Mouse (Mus musculus) WW6 (cell line): ENCODE results near the gene Cyp1b1.

Experiments used
- DNase-seq: peaks from one replicate; pipeline ENCODE4 v3.0.0-alpha.2; 2013; ENCODE audit warnings: low read depth, low spot score

The Cyp1b1 gene

DNA sequence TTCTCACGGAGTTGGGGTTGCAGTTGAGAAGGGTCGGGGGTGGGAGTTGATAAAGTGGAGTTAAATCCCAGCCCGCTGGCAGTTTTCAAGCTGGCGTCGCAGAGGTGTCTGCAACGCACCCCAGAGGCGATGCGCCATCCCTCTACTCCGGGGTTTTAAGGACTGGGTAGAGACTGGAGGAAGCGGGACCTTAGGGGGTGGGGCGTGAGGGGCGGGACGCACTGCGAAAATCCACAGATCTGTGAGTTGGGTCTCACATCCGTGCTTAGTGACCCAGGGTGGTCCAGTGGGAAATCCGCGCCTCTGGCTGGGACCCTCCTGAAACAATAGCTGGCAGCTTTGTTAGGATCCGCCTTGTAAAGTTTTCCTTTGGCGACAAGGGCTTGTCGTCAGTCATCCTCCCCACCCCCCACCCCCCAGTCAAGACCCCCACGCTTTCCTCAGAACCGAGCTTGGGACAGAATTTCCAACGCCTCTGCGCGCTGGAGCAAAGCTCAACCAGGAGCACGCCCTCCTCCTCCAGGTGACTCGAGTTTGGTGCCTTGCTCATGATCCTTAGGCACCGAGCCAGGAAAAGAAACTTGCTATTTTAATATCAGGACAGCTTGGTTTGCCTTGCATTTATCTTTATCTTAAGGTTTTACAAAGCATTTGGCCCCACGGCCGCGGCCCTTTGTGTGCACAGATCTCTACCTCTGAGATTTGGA is at the start of gene Cyp1b1:
Cyp1b1 (minus strand) TSS at position 131 of the 707 bp plus-strand sequence.
- DNase-seq = no peak

DNA sequence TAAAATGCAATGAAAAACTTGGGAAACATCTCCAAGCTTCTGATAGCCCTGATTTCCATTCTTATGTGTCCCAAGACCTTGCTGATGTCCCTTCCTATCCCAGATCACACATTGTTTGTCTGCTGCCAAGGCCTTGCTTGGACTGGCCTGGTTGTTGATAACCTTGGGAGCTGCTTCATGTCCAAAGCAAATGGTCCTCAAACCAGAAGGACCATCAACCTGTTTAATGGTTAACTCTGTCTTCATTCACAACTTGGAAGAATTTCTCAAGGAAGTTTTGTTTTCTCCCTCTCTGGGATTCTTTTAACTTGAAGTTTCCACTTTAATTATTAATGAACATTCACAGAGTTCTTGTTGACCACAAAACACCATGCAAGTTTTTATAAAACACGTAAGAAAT is 47.0 kb upstream of the Cyp1b1 start:
- DNase-seq = no peak

DNA sequence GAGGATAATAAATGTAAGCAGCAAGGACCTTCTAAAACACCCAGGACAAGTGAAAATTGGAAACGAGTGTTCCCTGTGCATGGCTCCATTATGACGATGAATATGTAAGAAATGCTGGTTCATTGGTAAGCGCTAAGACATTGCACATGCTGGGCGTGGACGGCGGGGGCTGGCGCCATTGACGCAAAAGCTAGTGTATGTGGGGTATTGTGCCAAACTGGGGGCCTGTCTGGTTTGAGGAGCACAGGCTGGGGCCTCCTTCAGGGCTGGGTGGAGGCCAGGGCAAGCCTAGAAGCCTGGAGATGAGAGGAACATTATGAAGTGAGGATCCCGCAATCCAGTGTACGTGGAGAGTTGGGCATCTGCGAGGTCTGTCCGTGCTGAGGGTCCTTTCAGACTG is 39.0 kb upstream of the Cyp1b1 start:
- DNase-seq = no peak

DNA sequence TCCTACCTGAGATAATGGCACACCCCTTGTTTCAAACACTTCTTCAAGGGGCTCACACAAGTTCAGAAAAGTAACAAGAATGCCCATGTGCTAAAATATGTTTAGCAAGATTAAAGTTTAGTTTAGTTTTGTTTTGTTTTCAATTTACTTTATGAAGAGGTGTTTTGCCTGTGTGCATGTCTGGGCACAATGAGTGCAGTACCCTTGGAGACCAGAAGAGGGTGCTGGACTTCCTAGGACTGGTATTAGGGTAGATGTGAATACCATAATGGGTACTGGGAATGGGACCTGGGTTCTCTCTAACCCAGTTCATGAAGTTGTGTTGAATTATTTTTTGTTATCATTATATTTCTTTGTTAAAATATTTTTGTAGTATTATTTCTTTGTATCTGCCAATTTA is 38.0 kb upstream of the Cyp1b1 start:
- peak; percentile 11 for DNase-seq

DNA sequence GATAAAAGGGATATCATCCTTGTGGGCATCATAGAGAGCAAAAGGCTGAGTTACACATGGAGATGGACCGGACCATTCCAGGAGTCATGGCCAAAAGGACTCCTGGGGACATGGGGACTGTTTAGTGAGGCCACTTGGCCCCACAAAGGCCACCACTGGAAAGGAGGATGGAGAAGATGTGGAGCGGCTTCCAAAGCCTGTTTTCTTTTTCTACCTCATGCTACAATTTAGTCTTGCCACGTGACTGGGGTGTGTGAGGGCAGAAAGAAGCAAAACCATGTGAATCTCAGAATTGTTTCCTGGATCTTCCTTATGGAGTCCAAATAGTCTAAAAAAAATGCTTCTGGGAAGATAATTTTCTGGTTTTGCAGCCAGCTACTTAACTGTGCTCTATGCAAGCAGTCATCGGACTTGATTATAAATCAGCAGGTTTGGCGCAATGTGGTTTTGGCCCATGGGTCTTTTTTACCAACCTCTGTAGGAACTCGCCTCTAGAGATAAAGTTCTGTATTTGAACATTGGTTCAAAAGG is 36.9 kb upstream of the Cyp1b1 start:
- no peak for DNase-seq

DNA sequence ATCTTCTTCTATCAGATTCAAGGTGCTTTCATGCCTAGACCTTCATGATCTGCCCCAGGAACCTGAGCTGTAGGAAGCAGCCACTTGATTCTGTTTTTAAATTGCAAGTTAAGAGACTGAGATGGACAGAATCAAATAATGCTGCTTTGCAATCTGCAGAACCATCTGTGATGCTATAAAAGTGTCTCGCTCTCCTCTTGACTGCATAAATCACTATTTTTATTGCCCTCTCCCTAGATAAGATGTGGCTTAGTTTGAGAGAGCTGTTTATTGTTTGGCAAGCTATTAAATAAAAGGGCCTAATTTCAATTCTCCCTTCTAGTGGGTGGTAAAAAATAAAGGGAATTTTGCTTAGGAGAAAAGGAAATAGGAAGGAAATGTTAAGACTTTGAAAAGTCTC is 34.8 kb upstream of the Cyp1b1 start:
- no peak for DNase-seq

DNA sequence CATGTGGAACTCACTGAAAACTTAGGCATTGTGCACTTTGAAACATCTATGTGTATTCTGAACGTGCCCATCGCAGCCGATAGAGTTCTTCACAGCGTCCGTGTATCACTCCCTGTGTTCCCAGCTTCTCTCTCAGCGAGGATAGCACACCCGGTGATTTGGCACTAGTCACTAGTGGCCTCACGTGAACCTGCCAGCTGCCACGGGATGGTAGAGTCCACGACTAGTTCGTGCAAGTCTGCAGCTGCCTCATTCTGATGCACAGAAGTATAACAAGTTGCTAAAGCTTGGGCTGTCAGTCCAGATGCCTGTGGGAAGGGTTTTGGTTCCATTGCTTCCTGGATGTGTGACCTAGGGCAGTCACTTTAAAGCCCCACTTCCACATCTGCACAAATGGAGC is 32.1 kb upstream of the Cyp1b1 start:
- DNase-seq = no peak

DNA sequence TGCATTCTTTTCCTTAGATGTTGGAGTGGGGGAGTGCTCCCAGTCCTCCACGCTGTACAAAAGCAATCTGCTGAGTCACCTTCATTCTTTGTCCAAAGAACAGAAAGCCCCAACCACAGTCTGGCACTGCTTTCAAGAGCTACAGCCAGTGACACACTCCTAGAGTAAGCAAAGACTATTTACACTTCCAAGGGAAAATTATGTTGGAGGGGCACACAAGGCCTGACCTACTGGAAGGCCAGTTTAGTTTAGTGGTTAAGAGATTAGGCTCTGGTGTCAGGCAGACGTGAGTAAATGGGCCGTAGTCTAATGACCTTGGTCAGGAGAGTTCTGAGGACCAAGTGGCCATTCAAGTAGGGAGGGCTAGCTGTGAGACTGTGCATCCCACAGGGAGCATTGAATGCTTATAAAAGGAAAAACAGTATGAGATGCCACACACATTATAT is 31.3 kb upstream of the Cyp1b1 start:
- no peak for DNase-seq

DNA sequence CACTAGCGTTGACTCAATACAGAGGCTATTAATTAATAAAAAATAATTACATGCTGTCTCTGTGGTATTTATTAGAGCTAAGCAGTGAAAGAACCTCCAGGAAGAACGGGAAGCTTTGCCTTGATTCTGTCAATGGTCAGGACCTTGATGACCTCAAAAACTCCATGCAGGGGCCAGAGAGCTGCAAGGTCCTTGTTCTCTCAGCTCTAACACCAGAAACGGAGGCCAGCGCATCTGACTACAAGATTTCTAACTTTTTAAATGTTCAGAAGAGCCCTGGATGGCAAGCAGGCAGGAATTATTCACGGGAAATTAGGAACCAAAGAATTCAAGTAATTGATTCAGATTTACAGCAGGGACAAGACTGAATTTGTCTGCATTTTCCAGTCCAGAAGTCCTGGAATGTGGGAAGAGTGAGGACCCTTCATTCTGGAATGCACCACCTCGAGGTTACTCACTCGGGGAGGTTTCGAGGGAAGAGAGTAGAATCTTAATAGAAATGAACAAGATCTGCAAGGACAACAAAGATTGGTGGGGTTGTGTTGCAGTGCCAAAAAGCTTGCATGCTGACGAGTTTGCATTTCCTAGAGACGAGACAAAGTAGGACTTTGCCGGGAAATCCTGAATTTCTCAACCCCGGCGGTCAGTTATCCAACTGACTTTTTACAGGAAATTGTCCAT is 30.3 kb upstream of the Cyp1b1 start:
- DNase-seq = no peak

DNA sequence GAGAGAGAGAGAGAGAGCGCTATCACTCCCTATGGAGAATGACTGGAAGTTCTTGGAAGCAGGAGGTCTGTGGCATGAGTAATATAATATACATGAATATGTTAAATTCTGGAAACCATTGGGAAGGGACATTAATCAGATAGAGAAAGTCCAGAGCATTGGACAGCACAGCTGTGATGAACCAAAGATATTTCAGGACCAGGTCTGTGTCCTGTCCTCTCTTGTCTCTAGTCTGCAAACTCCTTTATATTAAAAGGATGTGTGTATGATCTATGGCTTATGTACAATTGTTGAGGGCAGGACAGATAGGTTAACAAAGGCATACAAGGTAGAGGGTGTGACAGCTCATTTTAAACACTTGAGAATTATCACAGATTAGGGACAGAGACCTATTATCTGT is 28.6 kb upstream of the Cyp1b1 start:
- DNase-seq = no peak

DNA sequence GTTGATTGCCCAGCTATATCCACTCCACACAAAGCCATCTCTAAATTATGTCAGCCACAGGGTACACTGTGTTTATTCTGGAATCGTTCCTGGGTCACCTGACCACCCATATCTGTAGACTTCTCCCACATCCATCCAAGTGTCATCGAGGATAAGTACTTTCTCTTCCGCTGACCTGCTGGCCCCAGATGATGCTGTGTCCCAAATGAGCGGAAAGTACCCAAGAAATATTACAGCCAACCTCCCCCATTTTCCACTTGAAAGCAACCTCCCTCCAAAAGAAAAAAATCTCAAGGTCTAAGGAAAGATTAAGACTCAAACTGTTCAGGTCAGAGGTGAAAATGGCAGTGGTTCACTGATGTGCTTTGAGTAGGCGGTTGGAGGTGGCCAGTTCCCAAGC is 27.8 kb upstream of the Cyp1b1 start:
- no peak for DNase-seq

DNA sequence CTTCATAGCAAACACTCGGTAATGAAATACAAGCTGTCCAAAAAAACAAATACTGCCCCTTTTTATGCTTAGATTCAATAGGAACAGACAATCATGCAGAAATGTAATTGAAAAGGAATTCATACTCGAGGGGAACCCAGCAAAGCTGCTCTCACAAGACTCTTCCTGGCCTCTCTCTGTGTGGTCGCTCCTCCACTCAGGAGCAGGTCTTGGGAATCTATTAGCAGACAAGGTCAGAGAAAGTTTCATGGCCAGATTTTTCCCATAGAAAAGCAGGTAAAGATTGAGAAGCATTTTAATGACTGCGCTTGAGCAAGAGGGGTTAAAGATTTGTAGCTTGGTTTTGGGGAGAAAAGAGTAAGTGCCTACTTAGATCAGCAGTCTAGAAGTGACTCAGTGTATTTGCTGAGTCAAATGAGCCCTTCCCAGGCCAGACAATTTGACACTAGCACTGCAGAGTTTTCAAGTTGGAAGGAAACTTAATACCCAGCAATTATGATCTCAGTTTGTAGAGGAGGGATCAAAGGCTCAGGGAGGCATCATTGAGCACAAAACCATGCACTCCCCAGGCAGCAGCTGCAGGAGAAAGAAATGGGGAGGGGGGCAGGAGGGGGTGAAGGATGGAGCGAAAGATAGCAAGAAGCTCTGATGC is 24.1 kb upstream of the Cyp1b1 start:
- DNase-seq = no peak

DNA sequence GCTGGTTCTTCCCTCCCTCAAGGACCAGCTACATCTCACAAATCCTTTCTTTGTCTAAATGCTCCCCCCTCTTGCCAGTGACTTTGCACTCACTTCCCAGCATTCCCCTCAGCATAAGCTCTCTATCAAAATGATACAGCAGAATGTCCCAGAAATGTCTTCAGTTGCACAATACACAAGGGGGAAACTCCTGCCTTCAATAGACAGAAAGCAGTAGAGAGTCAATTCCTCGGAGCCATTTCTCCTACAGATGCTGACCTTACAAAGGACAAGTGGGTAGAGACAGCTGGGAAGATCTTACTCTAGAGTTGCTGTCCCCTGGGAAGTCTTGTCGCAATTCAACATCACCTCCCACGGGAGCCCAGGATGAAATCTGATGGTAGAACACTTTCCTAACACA is 22.7 kb upstream of the Cyp1b1 start:
- no peak for DNase-seq

DNA sequence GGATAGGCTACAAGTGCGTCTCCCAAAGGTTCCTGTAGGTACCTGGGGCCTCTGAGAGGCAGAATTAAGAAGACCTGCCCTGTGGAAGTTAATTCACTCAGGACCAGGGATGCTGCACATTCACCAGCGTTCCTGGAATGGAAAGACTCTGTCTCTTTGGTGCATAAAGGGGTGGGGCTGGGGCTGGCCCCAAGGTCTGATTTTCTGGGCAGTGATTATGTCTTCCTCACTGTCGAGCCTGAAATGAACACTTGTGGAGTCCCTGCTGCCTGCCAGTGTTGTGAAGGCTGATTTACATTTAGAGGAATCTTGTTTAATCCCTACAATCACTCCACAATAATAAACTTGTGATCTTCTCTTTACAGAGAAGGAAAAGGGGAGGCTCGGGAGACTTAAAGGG is 18.2 kb upstream of the Cyp1b1 start:
- no peak for DNase-seq

DNA sequence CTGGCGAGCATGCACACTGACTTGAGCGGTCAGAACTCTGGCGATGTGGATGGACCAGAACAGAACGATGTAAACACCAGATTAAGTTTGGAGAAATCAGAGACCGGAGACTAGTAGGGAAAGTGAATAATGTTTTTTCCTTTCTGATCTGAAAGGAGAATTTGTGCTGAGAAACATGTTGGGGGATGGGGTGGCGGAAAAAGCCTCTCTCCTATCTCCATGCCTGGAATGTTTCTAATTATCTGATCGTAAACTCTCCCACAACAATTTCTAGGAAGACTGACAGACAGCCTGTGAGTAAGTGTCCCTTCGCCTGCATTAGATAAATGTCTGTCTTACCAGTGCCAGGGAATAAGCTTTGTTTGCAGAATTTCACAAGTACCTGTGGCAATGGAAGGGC is 16.1 kb upstream of the Cyp1b1 start:
- DNase-seq = no peak

DNA sequence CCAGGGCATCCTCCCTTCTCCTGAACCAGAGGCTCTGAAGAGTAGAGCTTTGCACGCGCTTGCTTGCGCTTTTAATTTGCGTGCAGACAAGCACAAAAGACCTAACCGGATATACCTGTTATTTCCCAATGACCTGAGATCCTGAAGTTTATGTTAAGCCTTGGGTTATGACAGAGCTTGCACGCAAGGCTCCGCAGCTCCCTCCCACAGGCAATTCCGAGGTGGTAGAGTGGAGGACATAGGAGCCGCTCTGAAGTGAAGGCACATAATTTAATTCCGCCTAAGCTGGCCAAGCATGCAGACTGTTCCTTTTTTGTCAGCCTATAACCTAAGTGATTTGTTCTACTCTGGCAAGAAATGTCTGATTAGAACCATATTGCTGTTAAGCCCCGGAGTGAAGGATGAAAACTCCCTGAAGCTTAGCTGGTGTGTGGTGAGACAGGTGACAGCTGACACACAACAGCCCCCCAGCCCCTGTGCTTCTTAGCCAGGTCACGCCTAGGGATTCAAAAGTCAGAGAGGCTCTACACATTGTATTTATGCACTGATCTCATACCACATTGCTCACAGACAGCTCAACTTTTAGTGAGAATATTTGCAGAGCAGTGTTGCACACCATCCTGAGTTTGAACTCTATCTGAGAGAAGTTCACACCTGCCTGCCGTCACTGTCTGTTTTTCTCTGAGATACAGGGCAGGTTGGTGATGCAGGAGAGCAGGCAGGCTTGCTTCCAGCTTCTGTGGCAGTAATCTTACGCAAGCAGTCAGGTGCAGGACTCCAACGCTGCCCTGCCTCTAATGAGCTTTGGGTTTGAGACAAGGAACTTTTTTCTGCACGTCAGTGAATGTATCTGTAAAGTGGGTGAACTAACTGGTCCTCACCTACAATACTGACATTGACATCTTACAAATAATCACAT is 14.0 kb upstream of the Cyp1b1 start:
- no peak for DNase-seq

DNA sequence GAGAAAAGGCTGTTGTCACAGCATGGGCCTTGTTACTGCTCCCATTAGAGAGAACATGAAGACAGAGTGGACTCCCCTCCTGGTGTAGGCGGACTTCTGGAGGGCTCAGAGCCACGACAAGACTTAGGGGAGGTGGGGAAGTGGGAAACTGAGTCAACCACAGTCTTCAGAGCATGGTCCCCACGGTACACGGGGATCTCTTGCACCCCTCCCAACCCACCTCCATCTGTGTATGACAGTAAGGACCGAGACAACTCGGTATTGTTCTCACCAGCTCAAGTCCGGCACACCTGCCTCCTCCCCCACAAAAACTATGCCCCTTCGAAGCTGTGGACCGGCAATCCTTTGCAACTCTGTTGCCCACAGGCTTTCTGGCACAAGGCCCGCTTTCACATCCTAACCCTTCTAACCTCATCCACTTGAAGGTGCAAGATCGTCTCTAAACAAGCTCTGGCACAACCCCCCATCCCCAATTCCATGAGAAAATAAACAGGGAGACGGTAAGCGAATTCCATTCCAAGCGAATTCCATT is 13.3 kb upstream of the Cyp1b1 start:
- no peak for DNase-seq

DNA sequence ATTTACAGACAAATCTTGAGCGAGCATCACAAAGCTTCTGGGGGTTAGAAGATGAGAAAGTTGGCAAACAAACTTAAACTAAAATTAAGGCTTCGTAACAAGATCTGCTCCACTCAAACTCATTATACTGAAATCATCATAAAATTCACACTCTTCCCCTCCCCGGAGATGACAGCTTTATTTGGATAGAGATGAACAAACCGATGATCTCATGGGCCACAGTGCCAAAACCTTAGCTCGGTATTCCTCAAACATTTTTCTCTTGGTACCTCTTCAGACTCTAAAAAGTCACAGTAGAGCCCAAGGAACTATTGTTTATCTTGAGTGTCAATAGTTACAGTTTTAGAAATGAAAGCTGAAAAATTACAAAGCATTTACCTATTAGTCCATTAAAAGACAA is 11.8 kb upstream of the Cyp1b1 start:
- no peak for DNase-seq

DNA sequence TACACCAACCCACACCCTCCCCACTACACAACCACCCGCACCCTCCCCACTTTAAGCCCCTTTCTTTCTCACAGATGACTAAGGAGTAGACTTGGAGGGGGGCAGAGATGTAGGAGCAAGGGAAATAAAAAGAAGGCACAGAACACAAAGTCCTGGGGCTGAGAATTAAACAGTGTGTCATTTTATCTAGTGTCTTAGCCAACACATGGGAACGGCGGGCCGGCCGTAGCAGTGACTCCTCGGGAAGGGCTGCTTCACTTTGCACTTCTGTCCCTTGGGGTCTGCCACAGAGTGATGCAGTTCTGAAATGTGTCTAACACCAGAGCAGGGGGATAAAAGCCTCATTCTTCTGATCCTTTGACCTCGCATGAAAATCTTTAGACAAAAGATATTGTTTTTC is 5.8 kb upstream of the Cyp1b1 start:
- DNase-seq = no peak

DNA sequence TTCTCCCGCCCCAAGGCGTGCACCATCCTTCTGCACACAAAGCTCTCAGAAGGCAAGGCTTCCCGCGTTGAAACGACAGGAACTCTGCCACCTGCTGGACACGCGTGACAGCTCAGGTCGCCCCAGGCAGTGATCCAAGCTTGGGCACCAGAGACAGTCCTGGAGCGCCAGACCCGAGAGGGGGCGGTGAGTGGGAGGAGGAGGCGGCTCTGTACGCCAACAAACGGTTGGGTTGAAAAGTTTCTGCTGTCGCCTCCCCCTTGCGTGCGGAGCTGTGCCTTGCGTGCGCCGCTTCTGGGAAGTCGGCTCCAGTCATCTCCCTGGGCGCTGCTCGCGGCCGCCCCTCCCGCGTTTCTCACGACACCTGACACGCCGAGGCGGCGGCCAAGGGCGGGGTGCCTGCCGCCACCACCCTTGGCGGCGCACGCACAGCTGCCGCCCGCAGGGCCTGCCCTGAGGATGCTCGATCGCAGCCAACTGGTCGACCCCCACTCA is 835 bp upstream of the Cyp1b1 start:
- peak; percentile 89 for DNase-seq

DNA sequence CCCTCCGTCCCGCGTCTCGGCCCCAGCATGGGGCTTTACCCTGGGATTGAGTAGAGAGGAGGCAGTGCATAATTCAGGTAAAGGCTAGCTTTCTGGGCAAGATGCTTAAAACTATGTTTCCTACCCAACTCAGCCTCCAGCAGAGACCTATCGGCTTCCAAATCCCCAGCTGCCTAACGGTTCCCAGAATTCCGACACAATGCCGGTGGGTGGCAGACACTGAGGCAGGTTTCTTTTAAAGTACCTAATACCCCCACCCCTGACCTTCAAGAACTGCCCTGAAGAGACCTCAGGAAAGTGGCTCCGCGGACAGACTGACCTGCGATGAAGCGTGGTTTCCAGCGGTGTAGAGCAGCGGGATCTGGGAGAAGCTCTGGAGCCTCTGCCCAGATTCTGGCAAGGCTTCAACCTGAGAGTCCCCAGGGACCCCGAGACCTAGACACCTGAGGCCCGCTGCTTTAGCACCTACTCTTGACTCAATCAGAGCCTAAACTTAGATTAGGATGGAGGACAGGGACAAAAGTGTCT is 429 bp downstream of the Cyp1b1 start:
- no peak for DNase-seq
